Mouse (Mus musculus): ENCODE measurements around the gene Nrl. TPM values are rescaled to one million over a fixed set of nuclear protein-coding genes. Genes with fewer than 3 reads are reported as not detected.

Nrl gene
- total RNA-seq, 2 experiments from 2014 or later: 0.18 TPM; not detected in 1

DNA sequence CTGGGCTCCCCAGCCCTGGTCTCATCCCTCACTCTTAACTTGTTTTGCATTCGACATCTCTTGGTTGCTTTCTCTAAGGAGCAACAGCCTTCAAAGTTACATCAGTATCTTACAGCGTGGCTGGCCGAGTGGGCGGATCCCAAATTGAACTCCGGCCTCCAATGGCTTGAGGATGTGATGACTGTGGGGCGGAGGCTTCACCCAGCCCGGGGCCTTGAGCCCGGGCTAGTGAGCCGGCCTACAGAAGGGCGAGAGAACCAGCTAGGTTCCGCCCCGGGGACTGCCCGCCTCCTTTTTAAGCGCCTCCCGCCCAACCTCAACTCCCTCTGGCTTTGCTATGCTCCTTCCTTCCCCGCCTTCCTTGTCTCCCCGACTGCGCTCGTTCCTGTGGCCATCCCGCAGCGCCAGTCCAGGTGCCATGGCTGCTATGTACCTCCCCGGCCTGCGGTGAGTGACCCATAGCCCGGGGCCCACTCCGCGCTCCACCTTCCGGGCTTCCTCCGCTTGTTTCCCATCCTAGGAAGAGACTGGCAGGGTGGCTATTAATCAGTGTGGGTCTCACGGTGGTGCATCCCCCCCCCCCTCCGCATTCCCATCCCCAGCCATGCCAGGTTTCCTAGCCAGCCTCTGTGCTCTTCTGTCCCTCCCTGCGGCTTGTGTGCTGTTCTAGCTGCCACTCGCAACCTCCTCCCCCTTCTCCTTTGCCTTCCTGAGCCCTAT is 15.4 kb upstream of the Nrl start, which contains the start of gene Pck2:
TSS of gene Pck2 (plus strand) at position 200 of the 720 bp plus-strand sequence.
- peak; percentile 91 for DNase-seq (ENCODE audit: low spot score)
- intact Hi-C loops (cut with DNase I): loop anchor here (2.0 kb wide), 1 partner anchor 17 kb away; no protein-coding TSS in a partner anchor

DNA sequence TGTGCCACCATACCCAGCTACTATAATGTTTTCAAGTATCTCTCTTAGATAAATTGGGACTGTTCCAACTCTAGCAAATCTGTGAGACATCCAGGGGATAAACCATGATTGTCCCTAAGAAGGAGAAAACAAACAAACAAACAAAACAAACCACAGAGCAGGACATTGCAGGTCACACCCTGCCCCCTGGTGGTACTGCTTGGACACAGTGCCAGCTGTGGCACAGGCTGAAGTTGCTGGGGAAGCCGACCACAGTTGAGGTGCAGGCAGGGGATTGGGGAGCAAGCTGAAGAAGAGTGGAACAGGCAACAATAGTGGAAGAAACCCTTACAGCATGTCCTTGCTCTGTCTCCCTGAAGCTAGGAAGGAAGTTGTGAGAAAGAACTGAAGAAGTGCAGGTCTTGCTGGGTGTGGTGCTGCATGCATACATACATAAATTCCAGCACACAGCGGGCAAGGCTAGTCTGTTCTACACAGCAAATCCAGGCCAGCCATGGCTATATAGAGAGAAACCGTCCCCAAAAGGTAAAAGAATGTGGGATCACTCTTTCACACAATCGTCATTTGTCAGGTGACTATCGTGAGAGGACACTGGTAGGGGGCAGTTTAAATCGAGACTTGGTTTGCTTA is 11.4 kb upstream of the Nrl start:
- intact Hi-C loops (cut with DNase I): loop anchor here (1.0 to 10.0 kb wide), 2 partner anchors 39 to 261 kb away; no protein-coding TSS in a partner anchor
- DNase-seq (ENCODE audit: low spot score): no peak

GRCm38 (mm10) chr14:55527940-55528339 is 3.2 kb upstream of the Nrl start:
- DNase-seq (ENCODE audit: low spot score): no peak
- intact Hi-C loops (cut with DNase I): no loop called here

GRCm38 (mm10) chr14:55526674-55527073 is 1.9 kb upstream of the Nrl start:
- no peak for DNase-seq (ENCODE audit: low spot score)
- intact Hi-C loops (cut with DNase I): no loop called here

DNA sequence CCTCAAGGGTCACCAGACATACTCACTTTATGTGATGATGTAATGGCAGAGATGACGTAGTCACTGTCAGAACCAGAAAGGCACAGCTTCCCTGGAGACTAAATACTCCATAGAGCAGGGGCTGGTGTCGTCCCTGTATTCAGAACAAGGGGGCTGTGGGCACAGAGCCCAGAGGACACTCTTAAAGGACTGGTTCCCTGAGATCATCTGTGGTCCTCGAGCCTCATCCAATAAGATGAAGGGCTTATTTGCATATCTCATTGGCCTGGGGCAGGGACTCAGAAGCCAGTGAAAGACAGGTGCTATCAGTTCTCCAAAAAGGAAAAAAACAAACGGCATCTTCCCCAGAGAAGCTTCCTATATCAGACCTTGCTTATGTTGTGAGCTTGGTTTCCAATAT is 719 bp downstream of the Nrl start:
- intact Hi-C loops (cut with DNase I): no loop called here

DNA sequence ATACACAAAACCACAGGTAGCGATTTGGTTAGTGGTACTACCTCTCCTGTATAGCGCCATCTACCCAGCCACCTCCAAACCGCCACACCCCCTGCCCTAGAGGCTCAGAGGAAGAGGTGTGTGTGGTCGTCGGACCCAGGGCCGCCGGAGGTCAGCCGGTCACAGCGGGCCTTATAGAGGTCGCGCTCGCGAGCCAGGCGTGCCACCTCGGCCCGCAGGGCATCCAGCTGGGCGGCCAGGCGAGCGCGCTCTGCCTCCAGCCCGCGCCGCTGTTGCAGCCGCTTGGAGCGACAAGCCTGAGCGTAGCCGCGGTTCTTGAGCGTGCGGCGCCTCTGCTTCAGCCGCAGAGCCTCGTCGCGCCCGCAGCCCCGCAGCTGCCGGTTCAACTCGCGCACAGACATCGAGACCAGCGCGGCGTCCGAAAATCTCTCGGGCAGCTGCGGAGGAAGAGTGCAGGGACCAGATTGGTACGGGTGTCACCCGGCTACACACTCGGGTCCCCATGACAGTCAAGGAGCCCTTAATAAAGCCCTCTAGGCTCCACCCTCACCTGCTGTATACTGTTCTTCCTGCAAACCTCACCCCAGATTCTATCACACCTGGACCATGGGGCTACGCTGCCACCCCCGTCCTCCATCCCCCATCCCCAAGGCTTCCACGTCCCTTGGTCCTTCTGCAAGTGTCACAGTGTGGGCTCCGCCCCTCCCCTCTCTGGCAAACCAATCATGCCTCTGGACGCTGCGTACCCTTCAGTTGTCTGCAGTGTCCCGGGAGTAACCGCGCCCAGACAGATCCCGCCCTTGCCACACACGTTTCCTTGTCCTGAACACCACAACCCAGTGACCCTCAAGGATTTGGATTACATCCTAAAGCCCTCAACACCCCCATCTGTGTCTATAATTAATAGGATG is 4.1 kb downstream of the Nrl start:
- intact Hi-C loops (cut with DNase I): no loop called here
- DNase-seq (ENCODE audit: low spot score): no peak

More for the DNA sequence above, 719 bp downstream of the Nrl start:
- DNase-seq (ENCODE audit: low spot score): no peak

- intact Hi-C loops (cut with DNase I): no loop called here
- no peak for DNase-seq (ENCODE audit: low spot score)
Observed at GRCm38 (mm10) chr14:55519604-55520003, 5.2 kb downstream of the Nrl start.

- intact Hi-C loops (cut with DNase I): no loop called here
- no peak for DNase-seq (ENCODE audit: low spot score)
Observed at GRCm38 (mm10) chr14:55518897-55519296, 5.9 kb downstream of the Nrl start.

DNA sequence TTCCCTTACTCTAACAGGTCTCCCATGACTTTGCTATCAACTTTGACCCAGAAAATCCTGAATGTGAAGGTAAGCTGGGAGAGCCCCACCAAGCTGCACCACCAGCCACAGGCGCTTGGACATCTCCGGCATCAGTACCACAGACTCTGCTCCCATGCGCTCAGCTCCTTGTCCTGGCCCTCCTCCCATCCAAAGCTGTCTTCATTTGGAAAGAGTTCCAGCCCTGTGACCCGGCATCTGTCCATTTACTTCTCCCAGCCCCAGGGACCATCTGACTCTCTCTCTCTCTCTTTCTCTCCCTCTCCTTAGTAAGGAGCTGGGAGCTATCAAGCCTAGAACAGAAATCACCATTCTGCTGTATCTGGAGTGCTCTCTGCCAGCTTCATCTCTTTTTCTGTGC is 8.9 kb downstream of the Nrl start:
- intact Hi-C loops (cut with DNase I): no loop called here
- no peak for DNase-seq (ENCODE audit: low spot score)

DNA sequence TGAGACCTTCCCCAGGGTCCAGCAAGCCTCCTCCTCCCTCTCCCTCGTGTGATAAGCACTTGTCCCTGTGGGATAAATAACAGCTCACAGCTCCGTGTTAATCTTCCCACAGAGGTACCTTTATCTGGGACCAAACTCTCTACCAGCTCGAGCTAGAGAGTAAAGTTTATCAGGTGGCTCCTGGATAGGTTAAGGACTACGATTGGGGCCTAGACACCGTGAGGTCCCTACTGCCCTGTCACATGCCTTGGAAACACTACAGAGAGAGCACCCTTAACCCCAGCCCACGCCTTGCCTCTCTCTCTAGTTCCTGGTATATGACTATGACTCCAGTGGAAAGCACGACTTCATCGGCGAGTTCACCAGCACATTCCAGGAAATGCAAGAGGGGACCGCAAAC is 10.9 kb downstream of the Nrl start:
- intact Hi-C loops (cut with DNase I): no loop called here
- no peak for DNase-seq (ENCODE audit: low spot score)

GRCm38 (mm10) chr14:55511037-55511436 is 13.7 kb downstream of the Nrl start:
- intact Hi-C loops (cut with DNase I): no loop called here
- no peak for DNase-seq (ENCODE audit: low spot score)

DNA sequence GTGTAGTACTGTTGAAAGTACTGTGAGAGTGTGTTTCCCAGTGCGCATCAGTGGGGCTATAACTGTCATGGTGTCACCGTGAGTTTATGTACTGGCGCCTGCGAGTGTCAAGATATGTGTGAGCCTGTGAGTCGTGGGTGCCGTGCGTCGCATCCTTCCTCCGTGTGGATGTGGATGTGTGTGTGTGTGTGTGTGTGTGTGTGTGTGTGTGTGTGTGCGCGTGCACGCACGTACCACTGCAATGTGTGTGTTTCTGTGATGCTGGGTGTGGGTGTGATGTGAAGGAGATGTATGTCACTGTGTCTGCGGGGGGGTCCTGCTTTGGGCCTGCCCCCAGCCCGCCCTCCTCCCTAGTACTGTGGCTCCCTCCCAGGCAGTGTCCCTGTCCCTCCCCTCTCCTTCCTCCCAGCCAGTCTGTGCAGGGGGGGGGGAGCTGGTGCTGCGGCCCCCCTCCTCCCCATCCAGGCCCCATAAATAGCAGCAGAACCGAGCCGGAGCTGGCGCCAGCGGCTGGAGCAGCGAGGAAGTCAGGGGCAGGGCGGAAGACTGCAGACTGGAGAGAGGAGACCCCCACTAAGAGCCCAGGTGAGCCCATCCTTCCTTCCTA is 14.6 kb downstream of the Nrl start, which contains the start of gene Cpne6:
TSS of gene Cpne6 (plus strand) at position 321 of the 607 bp plus-strand sequence.
- DNase-seq (ENCODE audit: low spot score): no peak
- intact Hi-C loops (cut with DNase I): no loop called here

- DNase-seq (ENCODE audit: low spot score): no peak
- intact Hi-C loops (cut with DNase I): no loop called here
Observed at GRCm38 (mm10) chr14:55509540-55509939, 15.2 kb downstream of the Nrl start.

DNA sequence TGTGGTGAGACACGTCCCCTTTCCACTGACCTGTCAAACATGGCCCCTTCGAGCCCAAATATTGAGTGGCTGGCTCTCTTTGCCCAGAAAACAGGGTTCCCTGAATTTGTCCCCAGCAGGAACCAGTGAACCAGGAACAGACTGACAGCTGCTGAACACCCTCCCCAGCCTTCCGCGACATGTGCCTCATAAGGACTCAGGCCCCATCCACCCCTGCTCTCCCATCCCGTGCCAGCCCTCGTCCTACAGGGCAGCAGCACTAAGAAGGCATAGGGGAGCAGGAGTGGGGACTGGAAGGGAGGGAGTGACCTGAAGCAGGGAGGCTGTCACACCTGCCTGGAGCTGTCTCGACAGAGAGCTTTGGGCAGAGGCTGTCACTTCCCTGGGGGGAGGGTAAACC is 17.0 kb downstream of the Nrl start:
- DNase-seq (ENCODE audit: low spot score): no peak
- intact Hi-C loops (cut with DNase I): no loop called here

GRCm38 (mm10) chr14:55505612-55506011 is 19.2 kb downstream of the Nrl start:
- no peak for DNase-seq (ENCODE audit: low spot score)
- intact Hi-C loops (cut with DNase I): no loop called here

DNA sequence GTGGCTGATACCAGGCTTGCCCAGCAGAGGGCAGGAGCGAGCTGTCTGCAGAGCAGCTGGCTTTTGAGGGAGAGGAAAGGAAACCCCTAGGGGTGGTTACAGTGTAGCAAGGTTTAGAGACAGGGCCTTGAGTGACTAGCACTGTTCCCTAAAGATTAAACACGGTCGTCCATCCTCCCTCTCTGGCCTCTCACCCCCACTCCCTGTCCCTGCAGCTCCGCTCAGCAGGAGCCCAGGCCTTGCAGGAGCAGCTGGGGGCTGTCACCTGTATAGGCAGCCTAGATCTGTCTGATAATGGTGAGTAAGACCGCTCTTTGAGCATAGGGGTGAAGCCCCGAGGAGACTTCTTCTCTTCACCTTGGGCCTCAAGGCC is 27.3 kb downstream of the Nrl start:
- peak; percentile 61 for DNase-seq (ENCODE audit: low spot score)

GRCm38 (mm10) chr14:55496761-55497448 is 27.9 kb downstream of the Nrl start:
- intact Hi-C loops (cut with DNase I): loop anchor here (1.0 to 10.0 kb wide), 4 partner anchors 39 to 258 kb away; partner anchors contain the start of genes Cideb and Irf9
- no peak for DNase-seq (ENCODE audit: low spot score)

More for the DNA sequence above, 27.3 kb downstream of the Nrl start:
- intact Hi-C loops (cut with DNase I): loop anchor here (1.0 to 10.0 kb wide), 4 partner anchors 39 to 257 kb away; partner anchors contain the start of genes Cideb and Irf9

DNA sequence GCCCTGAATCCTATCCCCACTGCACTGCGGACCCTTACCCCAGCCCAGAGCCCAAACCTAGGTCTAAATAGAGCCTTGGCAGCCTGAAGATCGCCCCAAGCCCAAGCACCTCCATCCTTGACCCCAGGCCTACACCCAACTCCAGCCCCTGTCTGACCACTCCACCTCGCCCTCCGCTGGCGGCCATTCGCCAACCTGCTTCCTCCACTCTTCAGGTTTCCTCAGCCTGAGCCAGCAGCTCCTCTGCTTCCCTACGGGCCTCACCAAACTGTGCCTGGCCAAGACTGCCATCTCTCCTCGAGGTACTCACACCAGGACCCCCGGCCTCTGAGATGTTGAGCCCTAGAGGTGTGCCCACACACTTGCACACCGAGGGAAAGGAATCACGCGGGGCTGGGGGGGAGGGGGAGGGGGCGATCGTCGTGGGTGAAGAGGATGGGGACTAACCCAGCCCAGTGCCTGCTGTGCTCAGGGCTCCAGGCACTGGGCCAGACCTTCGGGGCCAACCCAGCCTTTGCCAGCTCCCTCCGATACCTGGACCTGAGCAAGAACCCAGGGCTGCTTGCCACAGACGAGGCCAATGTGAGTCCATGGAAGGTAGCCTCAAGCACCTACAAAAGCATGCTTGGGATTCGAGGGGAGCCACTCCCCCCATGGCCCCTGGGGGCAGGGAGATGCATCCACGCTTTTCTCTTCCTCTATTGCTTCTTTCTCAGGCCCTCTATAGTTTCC is 29.1 kb downstream of the Nrl start:
- intact Hi-C loops (cut with DNase I): loop anchor here (5.0 to 10.0 kb wide), 2 partner anchors 107 to 259 kb away; partner anchors contain the start of genes Cideb and Irf9
- no peak for DNase-seq (ENCODE audit: low spot score)

Data from heart, postnatal 25 days (tissue).